Mouse (Mus musculus) neural tube, embryonic 12.5 days (tissue): ENCODE results near the gene Zfp575. TPM values are rescaled to one million over a fixed set of nuclear protein-coding genes. Genes with fewer than 3 reads are reported as not detected.
A peak's percentile ranks its signal among the peaks of the same experiment; 100 is the strongest.

Source experiments
- ATAC-seq: fragments of 200-750 bp; cut with Nextera tagmentation; 2 replicates; pipeline ENCODE4 v1.8.0; 2017; ENCODE audit warnings: low read depth, mild to moderate bottlenecking, moderate TSS enrichment, moderate library complexity; ENCODE audit not compliant: low FRiP score
- H3K27ac ChIP-seq: fragments of 300-500 bp; sonication (generic); 2 replicates; pipeline ENCODE4 v1.5.1; 2016
- H3K27me3 ChIP-seq: fragments of 300-500 bp; sonication (generic); replicated peaks from 2 replicates; pipeline ENCODE4 v1.6.1; 2016; ENCODE audit warnings: mild to moderate bottlenecking
- H3K36me3 ChIP-seq: fragments of 300-500 bp; sonication (generic); 2 replicates; pipeline ENCODE4 v1.6.1; 2016; ENCODE audit warnings: mild to moderate bottlenecking
- H3K4me1 ChIP-seq: fragments of 300-500 bp; sonication (generic); 2 replicates; pipeline ENCODE4 v1.6.1; 2016
- H3K4me2 ChIP-seq: fragments of 300-500 bp; sonication (generic); replicated peaks from 2 replicates; pipeline ENCODE4 v1.6.1; 2016; ENCODE audit warnings: mild to moderate bottlenecking
- H3K4me3 ChIP-seq: fragments of 300-500 bp; sonication (generic); 2 replicates; pipeline ENCODE4 v1.5.1; 2016
- H3K9ac ChIP-seq: fragments of 300-500 bp; sonication (generic); 2 replicates; pipeline ENCODE4 v1.6.1; 2016; ENCODE audit warnings: mild to moderate bottlenecking
- H3K9me3 ChIP-seq: fragments of 300-500 bp; sonication (generic); 2 replicates; pipeline ENCODE4 v1.6.1; 2016; ENCODE audit warnings: mild to moderate bottlenecking
- WGBS: fragments of 180-500 bp; shearing (Covaris S2); methylation state at CpG from one replicate; pipeline ENCODE4 v1.1.7; 2016; 5-methylcytosine and 5-hydroxymethylcytosine counted together
- polyA plus RNA-seq: library from polyadenylated mRNA; unstranded; fragments of >200 nt; fragmentation: Nextera tagmentation; extraction: Ambion mirVana; gene quantifications from 2 replicates; pipeline ENCODE4 v1.2.1, GENCODE M21; 2016

Gene Zfp575
- polyA plus RNA-seq, 1 experiment from 2014 or later: 4.5 TPM

GRCm38 (mm10) chr7:24547534-24548036 lies 39.9 kb downstream of the Zfp575 start:
- Histone ChIP-seq H3K9ac (peak overlapping the region; percentile 74), H3K4me3 (peak overlapping the region; percentile 76), H3K27me3 (no peaks in the 10 kb centered on the region), H3K9me3 (no peaks in the 10 kb centered on the region), H3K4me2 (peak overlapping the region; percentile 81), H3K4me1 (peaks cover 17% of the 10 kb centered on the region), H3K36me3 (peaks cover 24% of the 10 kb centered on the region), H3K27ac (no peak overlapping the region)
- ATAC-seq: peak; percentile 23
- 34% methylated on average over 13 of the region's 13 CpGs for WGBS

- WGBS: under 1% methylated on average over 57 of the region's 57 CpGs
- peak; percentile 96 for ATAC-seq
Measured at GRCm38 (mm10) chr7:24546634-24547389, 40.6 kb downstream of the Zfp575 start.

GRCm38 (mm10) chr7:24546068-24546614 lies 41.3 kb downstream of the Zfp575 start, which contains the start of the genes Pinlyp and Xrcc1:
Gene Pinlyp, minus strand, starts transcription at chr7:24546118.
Gene Xrcc1, plus strand, starts transcription at chr7:24546289.
- Histone ChIP-seq H3K4me1 (peaks cover 17% of the 10 kb centered on the region), H3K9ac (peak within 1 kb of the TSS; percentile 74), H3K4me3 (peak within 1 kb of the TSS; percentile 76), H3K9me3 (no peaks in the 10 kb centered on the region), H3K4me2 (peak within 1 kb of the TSS; percentile 81), H3K27me3 (no peaks in the 10 kb centered on the region), H3K36me3 (peaks cover 14% of the 10 kb centered on the region), H3K27ac (no peak within 1 kb of the TSS)
- ATAC-seq: 0 out of 2 replicates have a peak, but pooled peaks have one; percentile 12
- WGBS: 34% methylated on average over 13 of the region's 13 CpGs

More at GRCm38 (mm10) chr7:24546634-24547389, 40.6 kb downstream of the Zfp575 start:
- Histone ChIP-seq H3K4me2 (peak overlapping the region; percentile 81), H3K4me1 (peaks cover 17% of the 10 kb centered on the region), H3K4me3 (peak overlapping the region; percentile 76), H3K9me3 (no peaks in the 10 kb centered on the region), H3K27ac (no peak overlapping the region), H3K27me3 (no peaks in the 10 kb centered on the region), H3K9ac (peak overlapping the region; percentile 74), H3K36me3 (peaks cover 16% of the 10 kb centered on the region)

- no peak overlapping the region for H3K9ac ChIP-seq
- H3K27me3 ChIP-seq: no peaks in the 10 kb centered on the region
- H3K4me3 ChIP-seq: no peak overlapping the region
- peaks cover 9% of the 10 kb centered on the region for H3K36me3 ChIP-seq
- ATAC-seq: no peak
- H3K4me2 ChIP-seq: no peak overlapping the region
- H3K27ac ChIP-seq: no peak overlapping the region
- WGBS: 89% methylated on average over 2 of the region's 2 CpGs
- H3K4me1 ChIP-seq: peaks cover 17% of the 10 kb centered on the region
- no peaks in the 10 kb centered on the region for H3K9me3 ChIP-seq
Measured at GRCm38 (mm10) chr7:24544506-24544905, 42.9 kb downstream of the Zfp575 start.

- no peaks in the 10 kb centered on the region for H3K9me3 ChIP-seq
- H3K27ac ChIP-seq: no peak overlapping the region
- H3K27me3 ChIP-seq: no peaks in the 10 kb centered on the region
- no peak overlapping the region for H3K9ac ChIP-seq
- H3K4me2 ChIP-seq: no peak overlapping the region
- no peak for ATAC-seq
- H3K36me3 ChIP-seq: peaks cover 18% of the 10 kb centered on the region
- peaks cover 7% of the 10 kb centered on the region; the same call in 1 of the 2 replicates for H3K4me1 ChIP-seq
- WGBS: 95% methylated on average over 4 of the region's 4 CpGs
- no peak overlapping the region for H3K4me3 ChIP-seq
Measured at GRCm38 (mm10) chr7:24539686-24540085, 47.8 kb downstream of the Zfp575 start.

- Histone ChIP-seq H3K4me3 (no peak overlapping the region), H3K4me2 (no peak overlapping the region), H3K27me3 (peaks cover 6% of the 10 kb centered on the region), H3K27ac (no peak overlapping the region), H3K9ac (no peak overlapping the region), H3K36me3 (peaks cover 27% of the 10 kb centered on the region), H3K4me1 (peaks cover 13% of the 10 kb centered on the region), H3K9me3 (no peaks in the 10 kb centered on the region)
- ATAC-seq: no peak
- WGBS: 76% methylated on average over 5 of the region's 5 CpGs
Measured at GRCm38 (mm10) chr7:24538701-24539100, 48.7 kb downstream of the Zfp575 start.

- WGBS: 52% methylated on average over 5 of the region's 5 CpGs
- H3K27ac ChIP-seq: no peak overlapping the region
- no peaks in the 10 kb centered on the region for H3K9me3 ChIP-seq
- no peak for ATAC-seq
- H3K27me3 ChIP-seq: peaks cover 12% of the 10 kb centered on the region
- H3K4me2 ChIP-seq: no peak overlapping the region
- H3K4me3 ChIP-seq: no peak overlapping the region
- H3K4me1 ChIP-seq: peaks cover 19% of the 10 kb centered on the region
- H3K9ac ChIP-seq: no peak overlapping the region
- H3K36me3 ChIP-seq: peaks cover 33% of the 10 kb centered on the region
Measured at GRCm38 (mm10) chr7:24538154-24538553, 49.3 kb downstream of the Zfp575 start.

- no peak overlapping the region for H3K4me2 ChIP-seq
- no peaks in the 10 kb centered on the region for H3K9me3 ChIP-seq
- peaks cover 34% of the 10 kb centered on the region for H3K36me3 ChIP-seq
- no peak overlapping the region for H3K9ac ChIP-seq
- no peak overlapping the region for H3K4me3 ChIP-seq
- ATAC-seq: no peak
- peaks cover 20% of the 10 kb centered on the region for H3K4me1 ChIP-seq
- H3K27me3 ChIP-seq: peaks cover 14% of the 10 kb centered on the region
- WGBS: 84% methylated on average over 5 of the region's 5 CpGs
- no peak overlapping the region for H3K27ac ChIP-seq
Measured at GRCm38 (mm10) chr7:24537591-24537990, 49.9 kb downstream of the Zfp575 start.

GRCm38 (mm10) chr7:24537081-24537480 lies 50.4 kb downstream of the Zfp575 start:
- Histone ChIP-seq H3K4me2 (no peak overlapping the region), H3K4me3 (no peak overlapping the region), H3K4me1 (peaks cover 25% of the 10 kb centered on the region), H3K27ac (no peak overlapping the region), H3K36me3 (peaks cover 34% of the 10 kb centered on the region), H3K9ac (no peak overlapping the region), H3K9me3 (no peaks in the 10 kb centered on the region), H3K27me3 (peaks cover 14% of the 10 kb centered on the region)
- WGBS: 65% methylated on average over 4 of the region's 4 CpGs
- ATAC-seq: no peak

GRCm38 (mm10) chr7:24534301-24534700 lies 53.1 kb downstream of the Zfp575 start:
- no peak overlapping the region for H3K27ac ChIP-seq
- H3K4me3 ChIP-seq: no peak overlapping the region; the same call in 1 of the 2 replicates
- ATAC-seq: no peak
- 24% methylated on average over 19 of the region's 19 CpGs for WGBS
- H3K4me1 ChIP-seq: peaks cover 33% of the 10 kb centered on the region
- H3K4me2 ChIP-seq: peak overlapping the region; percentile 46
- peak overlapping the region; percentile 33; the same call in 1 of the 2 replicates for H3K9ac ChIP-seq
- peaks cover 34% of the 10 kb centered on the region for H3K36me3 ChIP-seq
- no peaks in the 10 kb centered on the region for H3K9me3 ChIP-seq
- H3K27me3 ChIP-seq: peaks cover 14% of the 10 kb centered on the region
